ENCODE assay signal across 8 mouse cellular contexts in genomic region chr13:73425839-73426490, GRCm38 (mm10). TPM values are rescaled to one million over a fixed set of nuclear protein-coding genes. Genes with fewer than 3 reads are reported as not detected.
DNase-seq lines count a peak whose midpoint lies in the region; ATAC-seq lines count a peak whose summit lies in the region.

No protein-coding gene starts in this region.

- DNase-seq in MN1 (ENCODE audit: low spot score): peak; percentile 31
- DNase-seq in c-Kit-positive CD71-positive TER-119-positive erythroid progenitor cells, embryonic 14.5 days (ENCODE audit: low spot score): peak; percentile 72
- peak; percentile 79 for DNase-seq in heart, postnatal 4 days
- peak; percentile 69 to 78 for DNase-seq in layer of hippocampus, postnatal 14 days (ENCODE audit: low spot score in 2 of 2)
- peak; percentile 81 for DNase-seq in lung, postnatal 14 days
- DNase-seq in retina, adult 2 months (ENCODE audit: low read depth, low spot score): peak; percentile 48
- peak; percentile 80 for DNase-seq in thymus, postnatal 4 days

- no peaks in the 10 kb centered on the region for H3K9me3 ChIP-seq in forebrain, embryonic 13.5 days (replicated peaks)

- no peaks in the 10 kb centered on the region for H3K27me3 ChIP-seq in forebrain, embryonic 13.5 days

- peak overlapping the region; percentile 41 for H3K4me2 ChIP-seq in forebrain, embryonic 13.5 days

- WGBS in forebrain, embryonic 13.5 days: 7% methylated on average over 11 of the region's 11 CpGs

- H3K27ac ChIP-seq in forebrain, embryonic 13.5 days: no peak overlapping the region

- no peaks in the 10 kb centered on the region for H3K36me3 ChIP-seq in forebrain, embryonic 13.5 days (ENCODE audit: poor library complexity, severe bottlenecking)

- no peak overlapping the region for H3K4me3 ChIP-seq in forebrain, embryonic 13.5 days

- no peaks in the 10 kb centered on the region for H3K4me1 ChIP-seq in forebrain, embryonic 13.5 days

- peak; percentile 78 for ATAC-seq in forebrain, embryonic 13.5 days

- no peak overlapping the region for H3K9ac ChIP-seq in forebrain, embryonic 13.5 days

RNA-seq across cellular contexts. Expression of gene Lpcat1, which starts 41.0 kb away (rescaled TPM):
- 48.5 and 52.3 TPM in 2 replicates for polyA plus RNA-seq in forebrain, embryonic 13.5 days (2015; fragmentation: Nextera tagmentation; extraction: Ambion mirVana)
- 10 to 100 TPM; 12.7 to 14.2 TPM for total RNA-seq in heart, postnatal 4 days (2021)
- 10 to 100 TPM; 53.9 to 56.5 TPM for total RNA-seq in layer of hippocampus, postnatal 14 days (2021)

Comparison
In these comparisons a context has a peak if more than half of its experiments do, and no peak if none do; other contexts are left out.
1. DNase-seq: peak in every context shown above with its lines; median percentile 81 in lung, postnatal 14 days; 80 in thymus, postnatal 4 days; 79 in heart, postnatal 4 days; 74 in layer of hippocampus, postnatal 14 days; 72 in c-Kit-positive CD71-positive TER-119-positive erythroid progenitor cells, embryonic 14.5 days; 48 in retina, adult 2 months; 31 in MN1.